Mouse (Mus musculus): ENCODE measurements around the gene Frat1. TPM values are rescaled to one million over a fixed set of nuclear protein-coding genes. Genes with fewer than 3 reads are reported as not detected.

The Frat1 gene
- total RNA-seq, 2 experiments from 2014 or later, result 20.4 to 21.7 TPM

- intact Hi-C loops (cut with DNase I), result no loop called here
- no peak for DNase-seq
Observed at GRCm38 (mm10) chr19:41813374-41813773, 16.4 kb upstream of the Frat1 start.

GRCm38 (mm10) chr19:41816410-41816809 lies 13.4 kb upstream of the Frat1 start:
- intact Hi-C loops (cut with DNase I), result no loop called here
- no peak for DNase-seq

- intact Hi-C loops (cut with DNase I), result no loop called here
- no peak for DNase-seq
Observed at GRCm38 (mm10) chr19:41816915-41817314, 12.9 kb upstream of the Frat1 start.

- intact Hi-C loops (cut with DNase I), result no loop called here
Observed at GRCm38 (mm10) chr19:41817325-41817724, 12.4 kb upstream of the Frat1 start.

GRCm38 (mm10) chr19:41818749-41819148 lies 11.0 kb upstream of the Frat1 start:
- no peak for DNase-seq
- intact Hi-C loops (cut with DNase I), result no loop called here

More at GRCm38 (mm10) chr19:41817325-41817724, 12.4 kb upstream of the Frat1 start:
- DNase-seq, result no peak

GRCm38 (mm10) chr19:41821436-41821835 lies 8.3 kb upstream of the Frat1 start:
- intact Hi-C loops (cut with DNase I), result no loop called here
- DNase-seq, result no peak

GRCm38 (mm10) chr19:41822589-41822988 lies 7.2 kb upstream of the Frat1 start:
- intact Hi-C loops (cut with DNase I), result no loop called here
- DNase-seq, result no peak

- intact Hi-C loops (cut with DNase I), result no loop called here
- no peak for DNase-seq
Observed at GRCm38 (mm10) chr19:41824950-41825349, 4.8 kb upstream of the Frat1 start.

GRCm38 (mm10) chr19:41826529-41826928 lies 3.2 kb upstream of the Frat1 start:
- no peak for DNase-seq
- intact Hi-C loops (cut with DNase I), result no loop called here

- DNase-seq, result no peak
- intact Hi-C loops (cut with DNase I), result no loop called here
Observed at GRCm38 (mm10) chr19:41828941-41829340, 829 bp upstream of the Frat1 start.

GRCm38 (mm10) chr19:41830106-41831031 lies 599 bp downstream of the Frat1 start:
- peak; percentile 44 for DNase-seq
- intact Hi-C loops (cut with DNase I), result no loop called here

GRCm38 (mm10) chr19:41831101-41831570 lies 1.4 kb downstream of the Frat1 start:
- intact Hi-C loops (cut with DNase I), result no loop called here
- peak; percentile 31 for DNase-seq

- intact Hi-C loops (cut with DNase I), result no loop called here
- no peak for DNase-seq
Observed at GRCm38 (mm10) chr19:41831718-41832391, 2.1 kb downstream of the Frat1 start.

- no peak for DNase-seq
- intact Hi-C loops (cut with DNase I), result no loop called here
Observed at GRCm38 (mm10) chr19:41832501-41833201, 2.9 kb downstream of the Frat1 start.

GRCm38 (mm10) chr19:41835407-41835806 lies 5.6 kb downstream of the Frat1 start:
- no peak for DNase-seq
- intact Hi-C loops (cut with DNase I), result no loop called here

GRCm38 (mm10) chr19:41835816-41836215 lies 6.0 kb downstream of the Frat1 start:
- no peak for DNase-seq
- intact Hi-C loops (cut with DNase I), result no loop called here

- intact Hi-C loops (cut with DNase I), result no loop called here
- DNase-seq, result no peak
Observed at GRCm38 (mm10) chr19:41836719-41837118, 6.9 kb downstream of the Frat1 start.

GRCm38 (mm10) chr19:41837194-41837916 lies 7.6 kb downstream of the Frat1 start:
- no peak for DNase-seq

GRCm38 (mm10) chr19:41837917-41838261 lies 8.1 kb downstream of the Frat1 start:
- DNase-seq, result no peak
- intact Hi-C loops (cut with DNase I), result no loop called here

More at GRCm38 (mm10) chr19:41837194-41837916, 7.6 kb downstream of the Frat1 start:
- intact Hi-C loops (cut with DNase I), result no loop called here

GRCm38 (mm10) chr19:41838808-41839207 lies 9.0 kb downstream of the Frat1 start:
- intact Hi-C loops (cut with DNase I), result no loop called here
- DNase-seq, result no peak

GRCm38 (mm10) chr19:41839685-41840084 lies 9.9 kb downstream of the Frat1 start:
- intact Hi-C loops (cut with DNase I), result no loop called here
- no peak for DNase-seq
